Mouse (Mus musculus) forebrain, embryonic 12.5 days (tissue): ENCODE data around the gene Chpf2. TPM values are rescaled to one million over a fixed set of nuclear protein-coding genes. Genes with fewer than 3 reads are reported as not detected.

Experiments used
- ATAC-seq: fragments of 200-750 bp; cut with Nextera tagmentation; 2 replicates; pipeline ENCODE4 v1.8.0; 2017; ENCODE audit warnings: moderate TSS enrichment; ENCODE audit not compliant: low FRiP score
- H3K27ac ChIP-seq: fragments of 300-500 bp; sonication (generic); 2 replicates; pipeline ENCODE4 v1.5.1; 2016; ENCODE audit warnings: mild to moderate bottlenecking
- H3K27me3 ChIP-seq: fragments of 300-500 bp; sonication (generic); 2 replicates; pipeline ENCODE4 v1.6.1; 2016; ENCODE audit warnings: mild to moderate bottlenecking
- H3K36me3 ChIP-seq: fragments of 300-500 bp; sonication (generic); replicated peaks from 2 replicates; pipeline ENCODE4 v1.6.1; 2016; ENCODE audit warnings: mild to moderate bottlenecking
- H3K4me1 ChIP-seq: fragments of 300-500 bp; sonication (generic); 2 replicates; pipeline ENCODE4 v1.6.1; 2016
- H3K4me2 ChIP-seq: fragments of 300-500 bp; sonication (generic); 2 replicates; pipeline ENCODE4 v1.6.1; 2016; ENCODE audit warnings: mild to moderate bottlenecking, moderate library complexity
- H3K4me3 ChIP-seq: fragments of 300-500 bp; sonication (generic); replicated peaks from 2 replicates; pipeline ENCODE4 v1.5.1; 2016; ENCODE audit warnings: mild to moderate bottlenecking
- H3K9ac ChIP-seq: fragments of 300-500 bp; sonication (generic); 2 replicates; pipeline ENCODE4 v1.6.1; 2016; ENCODE audit warnings: mild to moderate bottlenecking
- H3K9me3 ChIP-seq: fragments of 300-500 bp; sonication (generic); 2 replicates; pipeline ENCODE4 v1.6.1; 2016
- WGBS: fragments of 180-500 bp; shearing (Covaris S2); methylation state at CpG from one replicate; pipeline ENCODE4 v1.1.7; 2016; 5-methylcytosine and 5-hydroxymethylcytosine counted together
- polyA plus RNA-seq: library from polyadenylated mRNA; unstranded; fragments of >200 nt; fragmentation: Nextera tagmentation; extraction: Ambion mirVana; gene quantifications from 2 replicates; pipeline ENCODE4 v1.2.1, GENCODE M21; 2016

The Chpf2 gene
- polyA plus RNA-seq, 1 experiment from 2014 or later, result 18.8 TPM

GRCm38 (mm10) chr5:24575948-24576347 is 10.6 kb upstream of the Chpf2 start:
- WGBS, result 85% methylated on average over 1 of the region's 1 CpGs

GRCm38 (mm10) chr5:24576801-24577182 is 9.7 kb upstream of the Chpf2 start:
- Histone ChIP-seq H3K27ac (peak overlapping the region; percentile 82), H3K9me3 (no peaks in the 10 kb centered on the region), H3K4me1 (peaks cover 17% of the 10 kb centered on the region), H3K27me3 (no peaks in the 10 kb centered on the region), H3K9ac (peak overlapping the region; percentile 74), H3K4me2 (peak overlapping the region; percentile 65), H3K36me3 (peaks cover 36% of the 10 kb centered on the region), H3K4me3 (peak overlapping the region; percentile 79)
- WGBS, result 0% methylated on average over 32 of the region's 32 CpGs
- ATAC-seq, result peak; percentile 42

More at GRCm38 (mm10) chr5:24575948-24576347, 10.6 kb upstream of the Chpf2 start:
- H3K4me1 ChIP-seq, result peaks cover 17% of the 10 kb centered on the region
- no peaks in the 10 kb centered on the region for H3K9me3 ChIP-seq
- peaks cover 45% of the 10 kb centered on the region for H3K36me3 ChIP-seq
- ATAC-seq, result no peak
- peak overlapping the region; percentile 79 for H3K4me3 ChIP-seq
- peak overlapping the region; percentile 12; the same call in 1 of the 2 replicates for H3K9ac ChIP-seq
- H3K27ac ChIP-seq, result no peak overlapping the region
- peak overlapping the region; percentile 65 for H3K4me2 ChIP-seq
- H3K27me3 ChIP-seq, result no peaks in the 10 kb centered on the region

GRCm38 (mm10) chr5:24577183-24577929 is 9.2 kb upstream of the Chpf2 start, which contains the start of gene Abcf2:
TSS of gene Abcf2 (minus strand) at chr5:24577467.
- peak within 1 kb of the TSS; percentile 79 for H3K4me3 ChIP-seq
- H3K27me3 ChIP-seq, result no peaks in the 10 kb centered on the region
- WGBS, result under 1% methylated on average over 48 of the region's 48 CpGs
- H3K4me2 ChIP-seq, result peak within 1 kb of the TSS; percentile 67
- H3K9ac ChIP-seq, result peak within 1 kb of the TSS; percentile 74
- H3K9me3 ChIP-seq, result no peaks in the 10 kb centered on the region
- peak within 1 kb of the TSS; percentile 82 for H3K27ac ChIP-seq
- peak; percentile 97 for ATAC-seq
- H3K36me3 ChIP-seq, result peaks cover 31% of the 10 kb centered on the region
- peaks cover 17% of the 10 kb centered on the region for H3K4me1 ChIP-seq

GRCm38 (mm10) chr5:24578109-24578963 is 8.2 kb upstream of the Chpf2 start:
- H3K36me3 ChIP-seq, result peaks cover 21% of the 10 kb centered on the region
- H3K27ac ChIP-seq, result peak overlapping the region; percentile 75
- peak overlapping the region; percentile 56 for H3K9ac ChIP-seq
- 74% methylated on average over 6 of the region's 6 CpGs for WGBS
- no peaks in the 10 kb centered on the region for H3K9me3 ChIP-seq
- peaks cover 17% of the 10 kb centered on the region for H3K4me1 ChIP-seq
- no peak for ATAC-seq
- peak overlapping the region; percentile 79 for H3K4me3 ChIP-seq
- peak overlapping the region; percentile 67 for H3K4me2 ChIP-seq
- H3K27me3 ChIP-seq, result no peaks in the 10 kb centered on the region

- H3K4me3 ChIP-seq, result peak overlapping the region; percentile 85
- WGBS, result 7% methylated on average over 8 of the region's 8 CpGs
- peak overlapping the region; percentile 86 for H3K9ac ChIP-seq
- H3K36me3 ChIP-seq, result peaks cover 32% of the 10 kb centered on the region
- peak overlapping the region; percentile 81; the same call in 1 of the 2 replicates for H3K27ac ChIP-seq
- ATAC-seq, result peak; percentile 15; the same call in 1 of the 2 replicates
- peaks cover 4% of the 10 kb centered on the region; the same call in 1 of the 2 replicates for H3K27me3 ChIP-seq
- no peaks in the 10 kb centered on the region for H3K9me3 ChIP-seq
- peak overlapping the region; percentile 82 for H3K4me2 ChIP-seq
- H3K4me1 ChIP-seq, result peaks cover 31% of the 10 kb centered on the region
Observed at GRCm38 (mm10) chr5:24586106-24586505, 435 bp upstream of the Chpf2 start.

- peaks cover 9% of the 10 kb centered on the region; the same call in 1 of the 2 replicates for H3K27me3 ChIP-seq
- H3K36me3 ChIP-seq, result peaks cover 43% of the 10 kb centered on the region
- H3K27ac ChIP-seq, result peak overlapping the region; percentile 81
- peak overlapping the region; percentile 86 for H3K9ac ChIP-seq
- H3K4me2 ChIP-seq, result peak overlapping the region; percentile 82
- peak overlapping the region; percentile 85 for H3K4me3 ChIP-seq
- 33% methylated on average over 4 of the region's 4 CpGs for WGBS
- H3K9me3 ChIP-seq, result no peaks in the 10 kb centered on the region
- peaks cover 39% of the 10 kb centered on the region for H3K4me1 ChIP-seq
- peak; percentile 4; the same call in 1 of the 2 replicates for ATAC-seq
Observed at GRCm38 (mm10) chr5:24587200-24587577, 648 bp downstream of the Chpf2 start.

GRCm38 (mm10) chr5:24589511-24590500 is 3.3 kb downstream of the Chpf2 start:
- Histone ChIP-seq H3K9me3 (no peaks in the 10 kb centered on the region), H3K9ac (no peak overlapping the region), H3K27ac (no peak overlapping the region), H3K4me1 (peaks cover 44% of the 10 kb centered on the region), H3K4me3 (no peak overlapping the region), H3K36me3 (peaks cover 68% of the 10 kb centered on the region), H3K4me2 (no peak overlapping the region), H3K27me3 (peaks cover 14% of the 10 kb centered on the region; the same call in 1 of the 2 replicates)
- no peak for ATAC-seq
- WGBS, result 91% methylated on average over 20 of the region's 20 CpGs

- no peak for ATAC-seq
- Histone ChIP-seq H3K27me3 (0 out of 2 replicates have a peak, but pooled peaks cover 11% of the 10 kb centered on the region), H3K9me3 (no peaks in the 10 kb centered on the region), H3K27ac (no peak overlapping the region), H3K4me1 (peaks cover 52% of the 10 kb centered on the region), H3K36me3 (peaks cover 79% of the 10 kb centered on the region), H3K4me2 (no peak overlapping the region; the same call in 1 of the 2 replicates), H3K4me3 (no peak overlapping the region), H3K9ac (peak overlapping the region; percentile 12; the same call in 1 of the 2 replicates)
- 21% methylated on average over 23 of the region's 23 CpGs for WGBS
Observed at GRCm38 (mm10) chr5:24591268-24591721, 4.8 kb downstream of the Chpf2 start.

GRCm38 (mm10) chr5:24591796-24592470 is 5.4 kb downstream of the Chpf2 start:
- Histone ChIP-seq H3K27ac (no peak overlapping the region), H3K4me2 (no peak overlapping the region), H3K9me3 (no peaks in the 10 kb centered on the region), H3K27me3 (0 out of 2 replicates have a peak, but pooled peaks cover 11% of the 10 kb centered on the region), H3K36me3 (peaks cover 79% of the 10 kb centered on the region), H3K4me3 (no peak overlapping the region), H3K4me1 (peaks cover 56% of the 10 kb centered on the region), H3K9ac (peak overlapping the region; percentile 38)
- WGBS, result 58% methylated on average over 24 of the region's 24 CpGs
- no peak for ATAC-seq

- Histone ChIP-seq H3K9ac (no peak overlapping the region), H3K9me3 (no peaks in the 10 kb centered on the region), H3K4me1 (peaks cover 54% of the 10 kb centered on the region), H3K4me2 (no peak overlapping the region), H3K27ac (no peak overlapping the region), H3K27me3 (0 out of 2 replicates have a peak, but pooled peaks cover 11% of the 10 kb centered on the region), H3K4me3 (no peak overlapping the region), H3K36me3 (peaks cover 79% of the 10 kb centered on the region)
- no peak for ATAC-seq
- 67% methylated on average over 21 of the region's 21 CpGs for WGBS
Observed at GRCm38 (mm10) chr5:24592471-24593160, 6.1 kb downstream of the Chpf2 start.
